Mouse (Mus musculus) neural tube, embryonic 15.5 days (tissue): Measurements from ENCODE around the gene Mboat2. TPM values are rescaled to one million over a fixed set of nuclear protein-coding genes. Genes with fewer than 3 reads are reported as not detected.
A peak's percentile ranks its signal among the peaks of the same experiment; 100 is the strongest.

Experiments
- ATAC-seq: fragments of 200-750 bp; cut with Nextera tagmentation; 2 replicates; pipeline ENCODE4 v1.8.0; 2017; ENCODE audit warnings: mild to moderate bottlenecking, moderate TSS enrichment, moderate library complexity; ENCODE audit not compliant: low FRiP score
- H3K27ac ChIP-seq: fragments of 300-500 bp; sonication (generic); replicated peaks from 2 replicates; pipeline ENCODE4 v1.5.1; 2015; ENCODE audit warnings: mild to moderate bottlenecking, inconsistent platforms
- H3K27me3 ChIP-seq: fragments of 300-500 bp; sonication (generic); replicated peaks from 2 replicates; pipeline ENCODE4 v1.6.1; 2015; ENCODE audit warnings: inconsistent platforms
- H3K36me3 ChIP-seq: fragments of 300-500 bp; sonication (generic); 2 replicates; pipeline ENCODE4 v1.6.1; 2015; ENCODE audit warnings: inconsistent platforms
- H3K4me1 ChIP-seq: fragments of 300-500 bp; sonication (generic); 2 replicates; pipeline ENCODE4 v1.6.1; 2015; ENCODE audit warnings: inconsistent platforms
- H3K4me2 ChIP-seq: fragments of 300-500 bp; sonication (generic); 2 replicates; pipeline ENCODE4 v1.6.1; 2015; ENCODE audit warnings: inconsistent platforms, mild to moderate bottlenecking, moderate library complexity
- H3K4me3 ChIP-seq: fragments of 300-500 bp; sonication (generic); replicated peaks from 2 replicates; pipeline ENCODE4 v1.5.1; 2015; ENCODE audit warnings: mild to moderate bottlenecking, inconsistent platforms
- H3K9ac ChIP-seq: fragments of 300-500 bp; sonication (generic); replicated peaks from 2 replicates; pipeline ENCODE4 v1.6.1; 2015; ENCODE audit warnings: mild to moderate bottlenecking, inconsistent platforms
- H3K9me3 ChIP-seq: fragments of 300-500 bp; sonication (generic); replicated peaks from 2 replicates; pipeline ENCODE4 v1.6.1; 2016; ENCODE audit warnings: inconsistent platforms
- WGBS: fragments of 180-500 bp; shearing (Covaris S2); methylation state at CpG from one replicate; pipeline ENCODE4 v1.1.7; 2015; ENCODE audit warnings: mixed read lengths; 5-methylcytosine and 5-hydroxymethylcytosine counted together
- polyA plus RNA-seq: library from polyadenylated mRNA; unstranded; fragments of >200 nt; fragmentation: Nextera tagmentation; extraction: Ambion mirVana; gene quantifications from 2 replicates; pipeline ENCODE4 v1.2.1, GENCODE M21; 2015

Gene Mboat2
- polyA plus RNA-seq, 1 experiment from 2014 or later: 61.9 TPM

DNA sequence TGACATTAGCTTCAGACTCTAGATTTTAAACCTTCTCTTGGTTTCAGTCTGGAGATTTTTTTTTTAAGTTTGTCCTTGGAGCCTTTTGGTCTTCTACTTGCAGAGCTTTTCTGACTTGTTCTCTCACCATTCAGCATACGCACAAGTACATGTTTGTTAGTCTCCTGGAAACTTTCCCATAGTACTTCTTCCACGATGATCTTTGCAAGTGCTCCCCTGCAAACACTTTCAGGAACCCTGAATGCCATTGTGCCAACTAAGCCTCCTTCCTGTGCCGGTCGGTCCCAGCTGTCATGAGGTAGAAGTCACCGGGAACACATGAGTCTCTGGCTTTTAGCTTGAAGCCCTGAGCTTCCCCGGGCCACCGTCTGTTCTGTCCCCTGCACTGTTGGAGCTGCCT is 79.0 kb downstream of the Mboat2 start:
- Histone ChIP-seq H3K27me3 (no peaks in the 10 kb centered on the region), H3K27ac (no peak overlapping the region), H3K4me2 (no peak overlapping the region), H3K4me1 (no peaks in the 10 kb centered on the region), H3K4me3 (no peak overlapping the region), H3K9ac (no peak overlapping the region), H3K36me3 (peaks cover 15% of the 10 kb centered on the region; the same call in 1 of the 2 replicates), H3K9me3 (no peaks in the 10 kb centered on the region)
- 82% methylated on average over 7 of the region's 7 CpGs for WGBS
- ATAC-seq: no peak

DNA sequence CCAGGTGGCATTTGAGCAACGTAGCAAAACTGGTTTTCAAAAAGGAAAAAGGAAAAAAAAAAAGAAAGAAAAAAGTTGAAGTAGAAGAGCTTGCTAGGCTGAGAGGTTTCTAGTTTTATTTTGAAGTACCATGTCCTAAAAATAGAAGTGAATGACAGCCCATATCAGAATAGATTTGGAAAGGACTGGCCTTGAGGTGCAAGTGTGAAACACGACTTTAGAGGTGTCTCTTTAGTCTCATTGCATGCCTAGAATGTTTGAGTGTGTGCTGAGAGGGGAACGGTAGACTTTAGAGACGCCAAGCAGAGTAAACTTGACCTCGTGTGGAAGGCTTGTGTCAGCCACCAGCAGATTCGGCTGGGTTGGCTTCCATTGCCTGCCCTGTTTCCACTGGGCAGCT is 81.5 kb downstream of the Mboat2 start:
- 84% methylated on average over 6 of the region's 6 CpGs for WGBS
- H3K36me3 ChIP-seq: peaks cover 18% of the 10 kb centered on the region; the same call in 1 of the 2 replicates
- H3K4me1 ChIP-seq: no peaks in the 10 kb centered on the region
- no peak for ATAC-seq
- no peak overlapping the region for H3K27ac ChIP-seq
- H3K4me3 ChIP-seq: no peak overlapping the region
- H3K4me2 ChIP-seq: no peak overlapping the region
- H3K9me3 ChIP-seq: no peaks in the 10 kb centered on the region
- no peak overlapping the region for H3K9ac ChIP-seq
- H3K27me3 ChIP-seq: no peaks in the 10 kb centered on the region

GRCm38 (mm10) chr12:24912876-24913275 is 82.2 kb downstream of the Mboat2 start:
- ATAC-seq: no peak
- Histone ChIP-seq H3K27ac (no peak overlapping the region), H3K36me3 (peaks cover 18% of the 10 kb centered on the region; the same call in 1 of the 2 replicates), H3K9ac (no peak overlapping the region), H3K4me1 (no peaks in the 10 kb centered on the region), H3K9me3 (no peaks in the 10 kb centered on the region), H3K4me3 (no peak overlapping the region), H3K27me3 (no peaks in the 10 kb centered on the region), H3K4me2 (no peak overlapping the region)
- 67% methylated on average over 1 of the region's 1 CpGs for WGBS

DNA sequence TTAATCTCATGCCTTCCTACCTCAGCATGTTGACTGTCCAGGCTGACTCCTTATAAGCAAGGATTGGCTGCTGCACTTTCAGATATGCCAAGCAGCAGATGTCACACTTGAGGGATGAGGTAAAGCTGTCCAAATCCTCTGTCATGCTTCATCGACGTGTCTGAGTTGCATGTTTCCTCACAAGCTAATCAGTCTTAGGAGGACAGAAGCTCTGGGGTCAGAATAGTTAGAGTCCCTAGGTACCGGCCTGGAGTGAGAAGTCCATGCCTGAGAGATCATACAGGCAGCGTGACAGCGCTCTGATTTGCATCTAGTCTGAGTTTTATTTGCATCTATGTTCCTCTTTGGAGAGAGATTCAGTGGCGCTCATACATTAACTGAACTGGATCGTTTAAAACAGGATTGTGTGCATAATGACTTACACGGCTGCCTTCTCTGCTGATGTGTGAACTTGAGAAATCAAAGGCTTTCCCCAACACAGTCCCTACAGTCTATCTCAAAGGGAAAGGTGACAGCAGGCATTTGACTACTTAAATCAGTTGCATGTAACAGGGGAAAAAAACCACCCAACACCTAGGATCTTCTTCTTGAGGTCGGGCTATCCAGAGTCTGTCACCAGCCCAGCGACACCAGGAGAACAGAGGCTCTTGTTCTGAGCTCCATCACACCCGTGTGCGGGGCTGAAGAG is 88.0 kb downstream of the Mboat2 start:
- Histone ChIP-seq H3K4me1 (0 out of 2 replicates have a peak, but pooled peaks cover 8% of the 10 kb centered on the region), H3K9ac (no peak overlapping the region), H3K4me3 (no peak overlapping the region), H3K27me3 (no peaks in the 10 kb centered on the region), H3K4me2 (no peak overlapping the region), H3K27ac (no peak overlapping the region), H3K9me3 (no peaks in the 10 kb centered on the region), H3K36me3 (peaks cover 3% of the 10 kb centered on the region; the same call in 1 of the 2 replicates)
- WGBS: 66% methylated on average over 12 of the region's 12 CpGs
- ATAC-seq: peak; percentile 24; the same call in 1 of the 2 replicates

DNA sequence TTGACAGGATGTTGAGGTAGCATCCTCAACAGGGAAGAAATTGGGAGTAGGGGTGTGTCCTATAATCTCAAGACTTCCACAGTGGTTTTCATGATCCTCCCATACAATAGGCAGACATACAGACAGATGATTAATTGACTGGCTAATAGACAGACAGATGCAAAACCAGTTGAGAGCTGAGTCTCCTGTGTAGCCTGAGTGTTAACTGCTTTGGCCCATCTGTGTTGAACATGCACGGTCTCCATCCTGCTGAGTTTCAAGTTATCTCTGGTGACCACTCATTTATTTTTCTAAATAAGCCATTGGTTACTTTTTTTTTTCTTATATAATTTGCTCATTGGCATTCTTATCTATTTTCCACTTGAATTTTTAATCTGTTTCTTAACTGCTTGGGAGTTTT is 90.2 kb downstream of the Mboat2 start:
- no peak for ATAC-seq
- Histone ChIP-seq H3K9me3 (no peaks in the 10 kb centered on the region), H3K36me3 (0 out of 2 replicates have a peak, but pooled peaks cover 2% of the 10 kb centered on the region), H3K4me3 (no peak overlapping the region), H3K27me3 (no peaks in the 10 kb centered on the region), H3K27ac (no peak overlapping the region), H3K9ac (no peak overlapping the region), H3K4me1 (0 out of 2 replicates have a peak, but pooled peaks cover 8% of the 10 kb centered on the region), H3K4me2 (no peak overlapping the region)
- WGBS: 46% methylated on average over 1 of the region's 1 CpGs

GRCm38 (mm10) chr12:24924003-24924402 is 93.3 kb downstream of the Mboat2 start:
- H3K9me3 ChIP-seq: no peaks in the 10 kb centered on the region
- no peak overlapping the region for H3K9ac ChIP-seq
- no peak overlapping the region for H3K4me3 ChIP-seq
- no peak overlapping the region for H3K4me2 ChIP-seq
- peaks cover 22% of the 10 kb centered on the region for H3K4me1 ChIP-seq
- ATAC-seq: no peak
- H3K27me3 ChIP-seq: no peaks in the 10 kb centered on the region
- WGBS: 85% methylated on average over 4 of the region's 4 CpGs
- H3K36me3 ChIP-seq: no peaks in the 10 kb centered on the region
- H3K27ac ChIP-seq: no peak overlapping the region

- no peak for ATAC-seq
- WGBS: 92% methylated on average over 5 of the region's 5 CpGs
- Histone ChIP-seq H3K9ac (no peak overlapping the region), H3K4me1 (peaks cover 22% of the 10 kb centered on the region), H3K4me2 (no peak overlapping the region), H3K27me3 (no peaks in the 10 kb centered on the region), H3K9me3 (no peaks in the 10 kb centered on the region), H3K36me3 (no peaks in the 10 kb centered on the region), H3K27ac (no peak overlapping the region), H3K4me3 (no peak overlapping the region)
These were observed 94.6 kb downstream of the Mboat2 start for GRCm38 (mm10) chr12:24925276-24925675.

GRCm38 (mm10) chr12:24925684-24926083 is 95.0 kb downstream of the Mboat2 start:
- Histone ChIP-seq H3K36me3 (no peaks in the 10 kb centered on the region), H3K9me3 (no peaks in the 10 kb centered on the region), H3K4me2 (no peak overlapping the region), H3K4me1 (peaks cover 22% of the 10 kb centered on the region), H3K4me3 (no peak overlapping the region), H3K27ac (no peak overlapping the region), H3K9ac (no peak overlapping the region), H3K27me3 (no peaks in the 10 kb centered on the region)
- no peak for ATAC-seq
- WGBS: 49% methylated on average over 4 of the region's 4 CpGs

- Histone ChIP-seq H3K9me3 (no peaks in the 10 kb centered on the region), H3K27ac (peak overlapping the region; percentile 63), H3K27me3 (no peaks in the 10 kb centered on the region), H3K9ac (0 out of 2 replicates have a peak overlapping the region, but pooled peaks have one; percentile 9), H3K36me3 (no peaks in the 10 kb centered on the region), H3K4me3 (no peak overlapping the region), H3K4me1 (peaks cover 26% of the 10 kb centered on the region), H3K4me2 (no peak overlapping the region)
- ATAC-seq: peak; percentile 51; the same call in 1 of the 2 replicates
- WGBS: 43% methylated on average over 18 of the region's 18 CpGs
These were observed 97.5 kb downstream of the Mboat2 start for GRCm38 (mm10) chr12:24928051-24928748.

DNA sequence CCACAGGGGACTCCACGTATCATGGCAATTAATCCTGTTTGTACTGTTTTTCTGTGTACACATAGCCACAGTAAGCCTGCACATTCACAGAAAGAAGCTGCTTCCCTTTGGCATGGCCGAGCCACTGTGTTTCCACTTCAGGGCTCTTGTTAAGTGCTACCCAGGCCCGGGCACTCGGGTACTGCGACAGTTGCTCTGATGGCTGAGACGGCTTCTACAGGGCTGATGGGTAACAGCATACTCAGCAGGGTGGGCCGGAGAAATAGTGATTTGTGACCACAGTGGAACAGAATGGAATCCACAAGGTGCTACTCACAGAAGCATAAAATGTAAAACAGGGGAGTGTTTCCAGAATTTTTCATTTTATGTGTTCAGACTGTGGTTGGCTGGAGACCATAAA is 98.4 kb downstream of the Mboat2 start:
- H3K4me2 ChIP-seq: no peak overlapping the region
- H3K27ac ChIP-seq: peak overlapping the region; percentile 63
- peaks cover 26% of the 10 kb centered on the region for H3K4me1 ChIP-seq
- no peak overlapping the region for H3K9ac ChIP-seq
- 36% methylated on average over 7 of the region's 7 CpGs for WGBS
- H3K4me3 ChIP-seq: no peak overlapping the region
- no peaks in the 10 kb centered on the region for H3K27me3 ChIP-seq
- ATAC-seq: peak; percentile 53; the same call in 1 of the 2 replicates
- no peaks in the 10 kb centered on the region for H3K36me3 ChIP-seq
- H3K9me3 ChIP-seq: no peaks in the 10 kb centered on the region

DNA sequence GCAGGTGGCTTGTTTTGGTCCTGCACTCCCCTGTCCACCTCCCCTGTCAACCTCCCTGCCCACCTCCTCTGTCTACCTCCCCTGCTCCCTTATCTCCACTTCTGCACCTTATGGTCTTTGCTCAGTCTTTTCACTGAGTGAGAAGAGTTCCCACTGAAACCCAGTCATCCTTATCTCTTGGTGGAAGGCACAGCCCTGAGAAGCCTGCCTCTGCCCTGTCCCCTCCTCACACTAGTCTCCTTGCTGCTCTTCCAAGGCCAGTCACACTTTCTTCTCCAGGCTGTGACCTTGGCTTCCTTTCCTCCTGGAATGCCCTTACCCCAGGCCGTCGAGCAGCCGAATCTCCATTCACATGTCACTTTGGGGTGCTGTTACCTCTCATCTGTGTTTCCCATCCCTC is 100.1 kb downstream of the Mboat2 start:
- peaks cover 4% of the 10 kb centered on the region; the same call in 1 of the 2 replicates for H3K36me3 ChIP-seq
- H3K4me3 ChIP-seq: no peak overlapping the region
- H3K9me3 ChIP-seq: no peaks in the 10 kb centered on the region
- 78% methylated on average over 3 of the region's 3 CpGs for WGBS
- no peak overlapping the region for H3K9ac ChIP-seq
- H3K27me3 ChIP-seq: no peaks in the 10 kb centered on the region
- peaks cover 26% of the 10 kb centered on the region for H3K4me1 ChIP-seq
- H3K4me2 ChIP-seq: no peak overlapping the region
- no peak for ATAC-seq
- H3K27ac ChIP-seq: no peak overlapping the region

DNA sequence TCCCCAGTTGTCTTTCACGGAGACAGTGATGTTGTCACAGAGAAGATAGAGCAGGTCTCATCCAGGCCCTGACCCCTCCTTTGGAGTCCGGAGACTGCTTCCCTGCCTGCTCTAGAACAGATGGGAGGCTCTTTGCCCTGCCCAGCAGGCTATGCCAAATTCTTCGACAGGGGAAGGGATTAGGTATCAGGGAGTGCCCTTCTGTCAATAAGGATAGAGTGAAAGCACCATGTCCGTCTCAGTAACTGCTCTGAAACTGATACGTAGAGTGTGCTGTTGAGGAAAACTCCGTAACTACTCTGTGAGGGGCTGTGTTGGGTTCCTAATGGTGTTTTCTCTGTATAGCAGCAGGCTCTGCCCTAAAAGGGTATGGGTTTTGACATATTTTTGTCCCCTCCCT is 101.4 kb downstream of the Mboat2 start:
- Histone ChIP-seq H3K27ac (no peak overlapping the region), H3K9me3 (no peaks in the 10 kb centered on the region), H3K4me3 (no peak overlapping the region), H3K36me3 (peaks cover 4% of the 10 kb centered on the region; the same call in 1 of the 2 replicates), H3K9ac (no peak overlapping the region), H3K4me2 (no peak overlapping the region), H3K27me3 (no peaks in the 10 kb centered on the region), H3K4me1 (peaks cover 28% of the 10 kb centered on the region)
- 77% methylated on average over 6 of the region's 6 CpGs for WGBS
- ATAC-seq: no peak
